Mouse (Mus musculus) cerebellum, adult 2 months (tissue): ENCODE data around the gene Gria1.

Experiments
- CTCF ChIP-seq: fragments of 200-500 bp; IDR thresholded peaks from 2 replicates; pipeline ENCODE4 v1.5.1; 2011; ENCODE audit warnings: low read depth, mild to moderate bottlenecking, control low read depth, low read length, moderate library complexity, borderline replicate concordance; ENCODE audit not compliant: insufficient read depth
- POLR2A ChIP-seq: fragments of 200-500 bp; IDR thresholded peaks from 2 replicates; pipeline ENCODE4 v1.6.1; 2011; ENCODE audit warnings: low read length, control low read depth, borderline replicate concordance; ENCODE audit not compliant: insufficient read depth

GRCm38 (mm10) chr11:57306116-57306515 is 294.9 kb downstream of the Gria1 start:
- no peak for TF ChIP-seq POLR2A
- no peak for TF ChIP-seq CTCF
